Mouse (Mus musculus) spleen, postnatal 14 days (tissue): ENCODE measurements around the gene Btbd35f15.
"Not testable (repeated sequence)": the region's sequence is repeated elsewhere in the genome, so short reads cannot be mapped to it uniquely, and the experiment has no call there.

ENCODE experiments used
- DNase-seq, 2 experiments: peaks; one replicate each; pipeline ENCODE4 v3.0.0; 2021 to 2022; ENCODE audit warnings: low spot score in 2 of 2

Btbd35f15 gene

GRCm38 (mm10) chrX:33577214-33577613 is at the start of gene Btbd35f15:
Gene Btbd35f15, minus strand, starts transcription at chrX:33577314.
- not testable (repeated sequence) for DNase-seq
